Mouse (Mus musculus) adipocyte (in vitro differentiated cells): ENCODE measurements around the gene Slc2a3.
A peak's percentile ranks its signal among the peaks of the same experiment; 100 is the strongest.

Experiments
- DNase-seq: peaks from one replicate; pipeline ENCODE4 v3.0.0-alpha.2; 2016; ENCODE audit warnings: low spot score

Slc2a3 gene

DNA sequence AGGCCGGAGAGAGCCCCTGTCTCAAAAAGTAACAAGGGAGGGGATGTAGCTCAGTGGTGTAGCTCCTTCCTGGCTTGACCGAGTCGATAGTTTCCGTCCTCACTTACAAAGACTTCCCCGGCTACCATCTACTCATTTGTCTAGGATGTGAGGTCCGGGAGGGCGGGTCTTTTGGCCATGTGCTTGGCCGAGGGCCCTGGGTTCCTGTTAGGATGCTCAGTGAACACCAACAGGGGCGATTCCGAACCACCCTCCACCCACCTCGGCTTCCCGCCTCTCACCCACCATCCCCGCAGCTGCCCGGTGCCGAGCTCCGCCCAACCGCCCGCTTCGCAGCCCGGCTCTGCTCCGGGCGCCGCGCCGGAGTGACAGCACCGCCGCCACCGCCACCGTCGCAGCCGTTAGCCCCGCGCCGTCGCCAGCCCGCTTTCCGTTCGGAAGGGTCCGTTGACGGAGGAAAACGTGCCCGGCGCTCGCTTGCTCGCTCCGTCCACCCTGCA lies at the start of gene Slc2a3:
Slc2a3 (minus strand) TSS at position 340 of the 500 bp plus-strand sequence.
- no peak for DNase-seq

- no peak for DNase-seq
These were observed 42.3 kb upstream of the Slc2a3 start for GRCm38 (mm10) chr6:122843759-122844158.

DNA sequence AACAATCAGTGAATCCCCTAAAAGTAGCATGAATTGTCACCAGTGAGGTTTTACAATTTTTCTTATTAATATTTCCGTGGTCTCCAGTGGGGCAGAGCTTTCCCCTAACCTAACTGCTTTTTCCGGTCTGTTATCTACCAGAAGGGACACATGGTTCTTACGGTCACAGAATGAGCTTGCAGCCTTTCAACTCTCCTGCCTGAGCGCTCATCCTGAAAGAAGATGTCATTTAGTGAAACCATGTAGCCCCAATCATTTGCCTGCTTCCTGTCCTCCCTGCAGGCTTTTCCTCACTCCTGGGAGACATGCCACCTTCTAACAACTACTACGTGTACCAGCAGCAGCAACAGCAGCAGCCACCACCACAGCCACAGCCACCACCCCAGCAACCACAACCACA lies 36.1 kb upstream of the Slc2a3 start:
- no peak for DNase-seq

- DNase-seq, result no peak
These were observed 35.5 kb upstream of the Slc2a3 start for GRCm38 (mm10) chr6:122836974-122837373.

DNA sequence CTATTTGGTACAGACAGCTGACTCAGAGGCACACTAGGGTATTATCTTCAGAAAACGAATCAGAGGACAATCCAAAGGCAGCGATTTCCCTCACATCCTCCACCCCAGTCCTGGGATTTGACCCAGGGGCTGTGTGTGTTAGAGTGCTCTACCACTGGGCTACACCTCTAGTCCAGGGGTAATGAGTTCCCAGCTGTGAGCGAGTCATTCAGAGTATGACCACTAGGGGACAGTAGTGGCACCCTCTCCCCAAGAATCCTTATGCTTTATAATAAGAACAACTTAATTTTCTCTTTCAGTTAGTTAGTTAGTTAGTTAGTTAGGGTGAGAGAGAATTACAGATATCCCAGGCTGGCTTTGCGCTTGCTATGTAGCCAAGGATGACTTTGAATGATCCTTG lies 32.9 kb upstream of the Slc2a3 start:
- peak; percentile 66 for DNase-seq

- DNase-seq, result no peak
These were observed 31.4 kb upstream of the Slc2a3 start for GRCm38 (mm10) chr6:122832880-122833279.

GRCm38 (mm10) chr6:122828086-122828485 lies 26.6 kb upstream of the Slc2a3 start:
- DNase-seq, result no peak

DNA sequence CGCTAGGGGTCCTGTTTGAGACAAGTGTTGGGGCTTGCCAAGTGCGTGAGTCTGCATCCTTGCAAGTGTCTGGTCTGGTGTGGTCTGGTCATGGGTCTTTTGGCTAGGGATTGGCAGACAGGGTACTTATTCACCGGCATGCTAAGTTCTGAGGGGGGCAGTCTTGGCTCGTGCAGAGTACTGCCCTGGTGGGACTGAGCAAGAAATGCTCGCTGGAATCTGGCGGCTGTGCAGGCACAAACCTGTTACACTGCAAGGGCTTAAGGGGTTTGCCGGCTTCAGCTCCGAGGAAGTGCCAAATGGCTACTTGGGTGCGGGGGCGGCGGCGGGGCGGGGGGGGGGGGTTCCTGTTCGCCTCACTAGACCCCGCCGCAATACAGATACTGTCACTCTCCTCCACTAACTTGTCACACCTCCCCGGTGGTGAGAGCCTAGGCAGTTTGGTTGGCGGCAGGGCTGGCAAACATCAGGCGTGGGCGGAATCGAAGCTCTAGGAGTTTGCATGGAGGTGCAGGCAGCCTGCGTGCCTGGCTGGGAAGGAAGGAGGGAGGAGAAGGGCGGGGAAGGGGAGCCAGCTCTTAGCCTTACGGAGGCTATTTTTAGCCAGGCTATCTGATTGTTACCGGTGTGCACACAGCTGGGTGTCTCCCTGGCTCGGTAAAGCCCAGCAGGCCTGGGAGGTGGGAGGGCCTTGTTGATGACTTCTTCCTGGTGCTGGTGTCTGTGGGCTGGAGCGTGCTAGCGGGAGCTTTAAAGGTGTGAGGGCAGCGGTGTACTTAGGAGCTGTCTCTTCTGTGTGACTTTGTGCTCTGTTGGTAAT lies 24.7 kb upstream of the Slc2a3 start:
- DNase-seq, result peak; percentile 67

DNA sequence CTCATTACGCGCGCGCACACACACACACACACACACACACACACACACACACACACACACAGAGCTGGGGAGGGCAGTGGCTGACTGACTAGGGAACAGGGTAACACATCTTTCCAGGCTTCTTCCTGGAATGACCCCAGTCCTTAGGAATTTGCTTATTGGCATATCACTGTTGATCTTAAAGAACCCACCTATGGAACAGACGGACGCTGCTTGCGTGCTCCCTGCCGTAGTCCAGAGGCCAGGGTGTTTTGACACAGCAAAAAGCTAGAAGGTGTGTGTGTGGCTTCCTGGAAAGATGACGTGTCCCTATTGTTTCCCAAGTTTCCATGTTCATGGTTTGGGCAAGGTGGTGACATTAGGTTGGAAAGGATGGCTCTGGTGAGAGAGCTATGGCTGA lies 23.7 kb upstream of the Slc2a3 start:
- DNase-seq, result no peak

DNA sequence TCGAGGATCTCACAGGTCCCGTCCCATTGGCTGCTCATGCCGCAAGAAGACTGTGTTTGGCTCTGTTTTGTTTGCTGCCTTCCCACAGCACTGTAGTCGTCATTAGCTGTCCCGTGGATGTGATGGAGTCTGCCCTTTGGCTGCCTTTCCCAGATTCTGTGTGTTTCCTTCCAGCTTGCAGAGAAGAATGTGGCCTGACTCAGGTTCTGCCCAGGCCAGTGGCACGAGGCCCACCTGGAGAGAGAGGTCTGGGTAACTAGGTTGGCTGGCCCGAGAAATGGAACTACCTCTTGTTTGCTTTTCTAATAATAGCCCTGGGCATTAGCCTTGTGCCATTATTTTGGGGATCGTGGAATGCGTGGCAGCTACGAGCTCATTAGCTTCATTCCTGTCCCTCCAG lies 22.6 kb upstream of the Slc2a3 start:
- DNase-seq, result peak; percentile 73

GRCm38 (mm10) chr6:122821822-122822221 lies 20.4 kb upstream of the Slc2a3 start:
- no peak for DNase-seq

GRCm38 (mm10) chr6:122820799-122821650 lies 19.6 kb upstream of the Slc2a3 start:
- no peak for DNase-seq

DNA sequence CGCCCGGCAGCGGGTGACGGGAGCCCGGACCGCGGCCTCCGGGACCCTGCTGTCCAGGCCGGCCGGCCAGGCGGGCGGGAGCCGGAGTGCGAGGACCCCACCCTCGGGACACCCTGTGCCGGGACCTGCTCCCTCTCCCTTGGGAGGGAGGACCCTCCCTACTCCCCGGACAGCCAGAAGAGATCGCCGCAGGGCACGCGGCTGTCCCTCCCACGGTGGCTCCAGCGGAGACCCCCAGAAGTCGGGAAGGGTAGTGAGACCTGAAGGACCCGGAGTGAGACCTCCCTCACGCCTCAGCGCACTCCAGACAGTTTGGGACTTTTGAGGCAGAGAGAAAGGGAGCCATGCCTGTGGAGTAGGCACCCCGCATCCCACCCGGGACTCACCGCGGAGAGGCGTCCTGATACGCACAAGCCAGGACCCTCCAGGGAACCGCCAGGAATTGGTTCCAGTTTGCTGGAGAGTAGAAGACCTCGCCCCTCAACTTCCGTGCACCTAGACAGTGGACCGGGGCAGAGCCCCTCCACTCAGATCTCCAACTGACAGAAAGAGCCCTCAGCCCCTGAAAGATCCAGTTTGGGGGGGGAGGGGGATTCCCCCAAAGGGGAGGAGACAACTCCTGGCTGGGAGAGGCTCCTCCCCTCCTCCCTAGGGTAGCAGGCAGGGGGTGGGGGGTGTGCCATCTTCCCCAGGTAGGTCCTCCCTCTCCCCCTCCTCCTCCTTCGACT lies 18.8 kb upstream of the Slc2a3 start:
- DNase-seq, result no peak

- DNase-seq, result peak; percentile 72
These were observed 18.0 kb upstream of the Slc2a3 start, which contains the start of gene Foxj2 for GRCm38 (mm10) chr6:122819306-122820070. Gene Foxj2, plus strand, starts transcription at chr6:122819914.

GRCm38 (mm10) chr6:122813640-122814039 lies 12.2 kb upstream of the Slc2a3 start:
- no peak for DNase-seq

DNA sequence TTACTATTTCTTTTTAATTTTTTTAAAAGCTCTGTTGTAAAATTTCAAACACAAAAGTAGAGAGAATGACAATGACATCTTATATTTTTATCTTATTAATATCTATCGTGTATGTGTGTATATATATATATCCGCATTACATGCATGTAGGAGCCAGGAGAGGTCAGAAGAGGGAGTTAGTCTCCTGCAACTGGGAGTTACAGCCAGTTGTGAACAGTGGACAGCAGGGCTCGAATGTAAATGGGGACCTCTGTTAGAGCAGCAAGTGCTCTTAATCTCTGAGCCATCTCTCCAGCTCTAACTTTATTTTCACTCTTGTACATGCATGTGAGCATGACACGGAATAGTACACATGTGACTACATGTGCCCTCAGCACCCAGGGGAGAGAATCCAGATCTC lies 11.3 kb upstream of the Slc2a3 start:
- DNase-seq, result no peak

- peak; percentile 73 for DNase-seq
These were observed 10.5 kb upstream of the Slc2a3 start for GRCm38 (mm10) chr6:122811771-122812600.

DNA sequence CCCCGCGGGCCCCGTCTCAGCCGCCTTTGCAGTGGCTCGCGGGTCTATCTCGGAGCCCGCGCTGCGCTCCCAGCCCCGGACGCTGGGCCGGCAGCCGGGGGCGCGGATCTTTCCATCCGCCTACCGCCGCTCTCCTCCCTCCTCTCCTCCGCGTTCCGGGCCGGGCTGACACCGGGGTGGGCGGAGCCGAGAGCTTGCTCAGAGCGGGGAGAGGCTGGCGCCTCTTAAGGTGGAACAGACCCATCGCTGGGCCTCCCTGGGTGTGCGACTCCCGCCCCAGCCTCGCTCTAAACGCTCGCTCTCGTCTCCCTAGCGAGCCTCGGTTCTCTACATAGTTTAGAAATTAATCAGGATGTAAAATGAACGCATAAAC lies 9.8 kb upstream of the Slc2a3 start:
- peak; percentile 94 for DNase-seq

DNA sequence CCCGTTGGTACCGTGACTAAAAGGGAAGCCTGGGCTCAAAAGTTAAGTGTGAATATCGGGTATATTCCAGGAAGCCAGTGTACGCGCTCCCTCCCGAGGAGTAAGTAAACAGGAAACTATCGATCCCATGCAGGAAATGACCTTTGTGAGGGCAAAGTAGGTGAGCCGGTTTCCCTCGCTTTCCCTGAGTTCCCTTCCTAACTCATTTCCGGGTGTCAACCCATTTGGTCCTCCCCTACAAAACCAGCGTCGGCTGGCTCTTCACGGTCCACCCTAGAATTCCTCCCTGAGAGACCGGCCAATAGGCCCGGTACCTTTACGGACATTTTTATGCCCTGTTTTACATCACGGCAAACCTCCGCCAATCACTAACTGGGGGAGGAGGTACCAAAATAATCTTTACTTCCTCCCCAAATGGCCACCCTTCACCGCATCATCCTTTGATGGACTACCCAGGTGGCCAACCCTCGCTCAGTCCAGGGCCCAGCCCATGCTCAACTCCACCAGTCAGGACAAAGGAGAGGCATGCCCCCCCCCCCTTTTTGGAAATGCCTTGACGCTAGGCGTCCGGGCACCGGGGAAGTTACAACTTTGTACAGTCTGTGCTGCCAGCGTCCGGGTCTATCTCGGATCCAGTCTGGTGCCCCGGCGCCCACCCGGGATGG lies 9.3 kb upstream of the Slc2a3 start:
- peak; percentile 100 for DNase-seq

DNA sequence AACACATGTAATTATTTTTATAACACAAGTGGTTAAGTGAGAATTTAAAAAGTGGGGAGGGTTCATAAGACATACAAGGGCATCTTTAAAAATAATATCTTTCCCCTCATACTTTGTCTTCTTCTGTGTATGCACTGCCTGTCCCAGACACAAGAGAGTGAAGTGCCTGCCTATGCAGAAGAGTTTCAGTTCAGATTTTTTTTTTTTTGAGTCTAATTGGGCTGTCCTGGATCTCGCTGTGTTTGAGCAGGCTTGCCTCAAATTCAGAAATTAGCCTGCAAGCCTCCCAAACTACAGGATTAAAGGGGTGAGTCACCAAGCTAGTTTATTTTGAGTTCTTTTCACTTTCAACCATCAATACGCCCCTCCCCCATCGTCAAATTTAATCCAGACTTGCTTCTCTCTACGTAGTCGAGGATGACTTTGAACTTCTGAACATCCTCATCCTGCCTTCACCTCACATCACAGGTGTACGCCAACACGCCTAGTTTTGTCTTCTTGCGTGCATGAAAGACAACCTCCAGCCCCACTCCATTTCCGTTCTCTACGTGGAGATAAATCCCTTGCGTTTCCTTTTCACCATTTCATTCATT lies 8.7 kb upstream of the Slc2a3 start:
- no peak for DNase-seq
